Mouse (Mus musculus): Measurements from ENCODE around the gene Zfp966. TPM values are rescaled to one million over a fixed set of nuclear protein-coding genes. Genes with fewer than 3 reads are reported as not detected.

The Zfp966 gene
- polyA plus RNA-seq (2015; fragmentation: Illumina TruSeq; extraction: RNeasy Lipid Tissue Mini Kit (QIAGEN cat#74804); ENCODE audit: insufficient read depth, low read depth, low replicate concordance), result 3.6 TPM

GRCm38 (mm10) chr2:175931000-175931399 is at the start of gene Zfp966:
Gene Zfp966, minus strand, starts transcription at chr2:175931100.

GRCm38 (mm10) chr2:175965031-175965430 is 34.1 kb upstream of the Zfp966 start, which contains the start of gene Gm2026:
Gene Gm2026, plus strand, starts transcription at chr2:175965331.

GRCm38 (mm10) chr2:175869024-175869423 is 61.9 kb downstream of the Zfp966 start, which contains the start of gene Gm6710:
Gene Gm6710, plus strand, starts transcription at chr2:175869219.

Other genes starting within 250 kb of the Zfp966 start
- gene Zfp969, start 227.5 kb downstream of the Zfp966 start, polyA plus RNA-seq (2015; fragmentation: Illumina TruSeq; extraction: RNeasy Lipid Tissue Mini Kit (QIAGEN cat#74804); ENCODE audit: insufficient read depth, low read depth, low replicate concordance), result not detected
- gene Gm2007, start 189.6 kb downstream of the Zfp966 start, polyA plus RNA-seq (2015; fragmentation: Illumina TruSeq; extraction: RNeasy Lipid Tissue Mini Kit (QIAGEN cat#74804); ENCODE audit: insufficient read depth, low read depth, low replicate concordance), result not detected
- gene Gm14288, start 130.0 kb downstream of the Zfp966 start, polyA plus RNA-seq (2015; fragmentation: Illumina TruSeq; extraction: RNeasy Lipid Tissue Mini Kit (QIAGEN cat#74804); ENCODE audit: insufficient read depth, low read depth, low replicate concordance), result 3.3 TPM
- gene Gm6710, start 61.9 kb downstream of the Zfp966 start, polyA plus RNA-seq (2015; fragmentation: Illumina TruSeq; extraction: RNeasy Lipid Tissue Mini Kit (QIAGEN cat#74804); ENCODE audit: insufficient read depth, low read depth, low replicate concordance), result 2.8 TPM
- gene Gm2026, start 34.2 kb upstream of the Zfp966 start, polyA plus RNA-seq (2015; fragmentation: Illumina TruSeq; extraction: RNeasy Lipid Tissue Mini Kit (QIAGEN cat#74804); ENCODE audit: insufficient read depth, low read depth, low replicate concordance), result 2.5 TPM
- 0.70 TPM for gene Gm2004, start 218.7 kb upstream of the Zfp966 start, polyA plus RNA-seq (2015; fragmentation: Illumina TruSeq; extraction: RNeasy Lipid Tissue Mini Kit (QIAGEN cat#74804); ENCODE audit: insufficient read depth, low read depth, low replicate concordance)

Measured in pancreas, adult 10 weeks (tissue).